Mouse (Mus musculus) CH12.LX (cell line): ENCODE measurements around the gene Pcsk2.

Experiments
- EP300 ChIP-seq: IDR thresholded peaks from 2 replicates; pipeline ENCODE4 v1.6.1; 2011; ENCODE audit warnings: low read length, improper control_type of control experiment
- KAT2A ChIP-seq: IDR thresholded peaks from 2 replicates; pipeline ENCODE4 v1.6.1; 2012; ENCODE audit warnings: low read length, improper control_type of control experiment, inconsistent platforms; ENCODE audit not compliant: insufficient replicate concordance
- SIN3A ChIP-seq: IDR thresholded peaks from 2 replicates; pipeline ENCODE4 v1.6.1; 2012; ENCODE audit warnings: low read length, improper control_type of control experiment, inconsistent platforms

- TF ChIP-seq SIN3A (no peak), EP300 (peak; percentile 51; the same call in 1 of the 2 replicates), KAT2A (no peak)
These were observed 294.9 kb downstream of the Pcsk2 start for GRCm38 (mm10) chr2:143840895-143841294.
